Mouse (Mus musculus) spleen, postnatal 0 days (tissue): Measurements from ENCODE around the gene Psme3. TPM values are rescaled to one million over a fixed set of nuclear protein-coding genes. Genes with fewer than 3 reads are reported as not detected.

Source experiments
- polyA plus RNA-seq: library from polyadenylated mRNA; unstranded; fragments of >200 nt; fragmentation: Nextera tagmentation; extraction: Ambion mirVana; gene quantifications from 2 replicates; pipeline ENCODE4 v1.2.1, GENCODE M21; 2015

Psme3 gene
- polyA plus RNA-seq: 134 and 137 TPM in 2 replicates

DNA sequence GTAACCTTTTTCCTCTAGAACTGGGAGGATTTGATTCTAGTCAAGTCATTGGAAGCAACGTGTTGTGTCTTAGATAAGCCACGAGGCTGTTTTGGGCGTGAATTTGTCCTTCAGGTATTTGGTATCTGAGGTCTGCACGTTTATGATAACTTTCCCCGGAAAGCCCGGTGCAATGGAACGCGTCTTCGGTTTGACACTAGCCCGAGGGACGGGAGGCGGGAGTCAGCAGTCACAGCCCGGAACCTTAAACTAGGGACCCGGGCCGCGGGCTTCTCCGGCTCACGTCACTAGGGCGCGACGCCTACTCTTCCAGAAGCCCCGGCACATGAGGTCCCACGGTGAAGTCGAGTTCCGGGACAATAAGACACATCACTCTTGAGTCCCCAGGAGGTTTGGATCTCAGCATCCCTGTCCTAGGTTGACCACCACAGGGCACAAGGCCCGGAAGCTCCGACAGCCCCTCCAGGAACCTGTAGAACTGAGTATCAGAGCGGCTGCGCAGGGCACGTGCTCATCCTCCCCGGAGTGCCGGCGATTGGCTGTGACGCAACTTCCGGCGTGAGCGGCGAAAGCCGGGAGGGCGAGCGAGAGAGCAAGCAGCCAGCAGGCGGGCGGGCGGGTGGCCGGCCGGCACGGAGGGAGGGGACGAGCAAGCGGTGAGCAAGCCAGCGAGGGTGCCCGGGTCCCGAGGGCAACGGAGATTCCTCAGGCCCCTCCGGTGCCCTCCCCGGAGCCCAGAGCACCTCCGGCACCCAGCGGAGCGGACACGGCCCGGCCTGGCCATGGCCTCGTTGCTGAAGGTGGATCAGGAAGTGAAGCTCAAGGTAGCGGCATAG is at the start of gene Psme3:
TSS of gene Psme3 (plus strand) at position 549 of the 836 bp plus-strand sequence.

GRCm38 (mm10) chr11:101278223-101279192 is 37.5 kb upstream of the Psme3 start, which contains the start of the genes Cntd1 and Coa3:
TSS of gene Cntd1 (plus strand) at chr11:101279012.
TSS of gene Coa3 (minus strand) at chr11:101279114.

GRCm38 (mm10) chr11:101302004-101302798 is 13.8 kb upstream of the Psme3 start, which contains the start of gene Becn1:
TSS of gene Becn1 (minus strand) at chr11:101302286.

DNA sequence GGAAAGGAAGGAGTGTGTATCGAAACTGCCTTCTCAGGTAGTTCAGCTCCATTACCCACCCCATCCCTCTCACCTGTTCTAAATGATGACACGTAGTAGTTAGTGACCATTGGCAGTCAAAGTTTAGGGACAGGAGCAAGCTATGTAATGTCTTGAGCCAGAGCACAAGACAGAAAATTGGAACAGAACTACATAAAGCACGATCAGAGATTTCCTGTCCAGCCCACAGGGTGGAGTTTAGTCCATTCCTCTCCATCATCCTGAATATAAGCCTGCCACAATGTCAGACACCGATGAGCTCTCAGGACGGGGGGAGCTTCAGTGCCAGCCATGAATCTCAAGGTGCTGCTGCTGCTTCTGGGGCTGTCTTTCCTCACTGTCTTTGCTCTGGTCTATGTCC is 8.8 kb downstream of the Psme3 start, which contains the start of gene Aoc2:
TSS of gene Aoc2 (plus strand) at position 301 of the 400 bp plus-strand sequence.

GRCm38 (mm10) chr11:101330371-101330924 is 14.4 kb downstream of the Psme3 start, which contains the start of gene Aoc3:
TSS of gene Aoc3 (plus strand) at chr11:101330605.

DNA sequence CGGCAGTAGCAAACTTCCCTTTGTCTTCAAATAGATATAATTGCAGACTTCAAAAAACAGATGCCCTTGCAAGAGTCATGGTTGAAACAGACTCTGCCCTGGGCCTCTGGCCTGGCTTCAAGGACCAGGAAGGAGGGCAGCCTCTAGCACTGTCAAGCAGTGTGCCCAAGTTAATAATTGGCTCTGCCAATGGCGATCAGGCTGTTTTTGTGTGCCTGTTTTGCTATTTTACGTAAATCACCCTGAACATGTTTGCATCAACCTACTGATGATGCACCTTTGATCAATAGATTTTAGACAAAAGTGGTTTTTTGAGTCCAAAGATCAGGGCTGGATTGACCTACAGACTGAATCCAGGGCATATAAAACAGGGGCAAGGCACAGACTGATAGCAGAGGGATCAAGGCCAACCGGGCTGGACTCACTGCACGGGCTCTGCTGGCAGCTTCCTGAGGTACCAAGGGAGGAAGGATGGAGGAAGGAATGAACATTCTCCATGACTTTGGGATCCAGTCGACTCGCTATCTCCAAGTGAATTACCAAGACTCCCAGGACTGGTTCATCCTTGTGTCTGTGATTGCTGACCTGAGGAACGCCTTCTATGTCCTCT is 51.4 kb downstream of the Psme3 start, which contains the start of gene G6pc:
TSS of gene G6pc (plus strand) at position 236 of the 610 bp plus-strand sequence.

Other genes with a start within 250 kb of the Psme3 start
- gene Naglu, start 246.2 kb upstream of the Psme3 start, polyA plus RNA-seq: 7.7 and 10.1 TPM in 2 replicates
- 0.38 and 0.65 TPM in 2 replicates for gene Hsd17b1, start 237.8 kb upstream of the Psme3 start, polyA plus RNA-seq
- 19.0 and 20.6 TPM in 2 replicates for gene Coasy, start 233.6 kb upstream of the Psme3 start, polyA plus RNA-seq
- gene Mlx, start 228.9 kb upstream of the Psme3 start, polyA plus RNA-seq: 26.4 and 29.6 TPM in 2 replicates
- 24.3 and 24.8 TPM in 2 replicates for gene Psmc3ip, start 220.8 kb upstream of the Psme3 start, polyA plus RNA-seq
- 11.8 and 12.3 TPM in 2 replicates for gene Retreg3, start 196.3 kb upstream of the Psme3 start, polyA plus RNA-seq
- 33.1 and 39.4 TPM in 2 replicates for gene Tubg1, start 196.3 kb upstream of the Psme3 start, polyA plus RNA-seq
- 0.66 and 1.2 TPM in 2 replicates for gene Tubg2, start 160.3 kb upstream of the Psme3 start, polyA plus RNA-seq
- 0.18 and 0.65 TPM in 2 replicates for gene Cntnap1, start 145.7 kb upstream of the Psme3 start, polyA plus RNA-seq
- 2.9 and 4.0 TPM in 2 replicates for gene Plekhh3, start 144.9 kb upstream of the Psme3 start, polyA plus RNA-seq
- 0.15 and 0.16 TPM in 2 replicates for gene Ccr10, start 140.8 kb upstream of the Psme3 start, polyA plus RNA-seq
- 9.0 and 10.7 TPM in 2 replicates for gene Ezh1, start 89.8 kb upstream of the Psme3 start, polyA plus RNA-seq
- 77.1 and 98.8 TPM in 2 replicates for gene Ramp2, start 70.2 kb upstream of the Psme3 start, polyA plus RNA-seq
- gene Vps25, start 62.5 kb upstream of the Psme3 start, polyA plus RNA-seq: 92.3 and 92.9 TPM in 2 replicates
- 4.0 and 5.7 TPM in 2 replicates for gene Wnk4, start 55.6 kb upstream of the Psme3 start, polyA plus RNA-seq
- gene Cntd1, start 37.2 kb upstream of the Psme3 start, polyA plus RNA-seq: 0.61 and 0.88 TPM in 2 replicates
- gene Coa3, start 37.1 kb upstream of the Psme3 start, polyA plus RNA-seq: 103 and 105 TPM in 2 replicates
- 104 and 112 TPM in 2 replicates for gene Becn1, start 13.9 kb upstream of the Psme3 start, polyA plus RNA-seq
- 1.8 and 2.0 TPM in 2 replicates for gene Aoc2, start 8.8 kb downstream of the Psme3 start, polyA plus RNA-seq
- 0.78 and 0.86 TPM in 2 replicates for gene Aoc3, start 14.4 kb downstream of the Psme3 start, polyA plus RNA-seq
- 0.06 TPM in 1 of 2 replicates, not detected in the other for gene G6pc, start 51.3 kb downstream of the Psme3 start, polyA plus RNA-seq
- 43.7 and 47.7 TPM in 2 replicates for gene Aarsd1, start 101.4 kb downstream of the Psme3 start, polyA plus RNA-seq
- 2.0 and 2.8 TPM in 2 replicates for gene Gm27029, start 108.6 kb downstream of the Psme3 start, polyA plus RNA-seq
- 6.6 and 7.2 TPM in 2 replicates for gene Rundc1, start 108.9 kb downstream of the Psme3 start, polyA plus RNA-seq
- 2.0 and 2.4 TPM in 2 replicates for gene Ptges3l, start 109.1 kb downstream of the Psme3 start, polyA plus RNA-seq
- gene Rpl27, start 126.1 kb downstream of the Psme3 start, polyA plus RNA-seq: 369 and 411 TPM in 2 replicates
- gene Ifi35, start 132.2 kb downstream of the Psme3 start, polyA plus RNA-seq: 42.2 and 52.3 TPM in 2 replicates
- 3.2 and 5.3 TPM in 2 replicates for gene Rnd2, start 148.8 kb downstream of the Psme3 start, polyA plus RNA-seq
- 21.8 and 28.0 TPM in 2 replicates for gene Vat1, start 150.0 kb downstream of the Psme3 start, polyA plus RNA-seq
- gene Brca1, start 235.7 kb downstream of the Psme3 start, polyA plus RNA-seq: 11.9 and 16.4 TPM in 2 replicates
- gene Nbr1, start 235.9 kb downstream of the Psme3 start, polyA plus RNA-seq: 29.5 and 31.5 TPM in 2 replicates